29 mouse cellular contexts compared by ENCODE assay signal in the genomic region with DNA sequence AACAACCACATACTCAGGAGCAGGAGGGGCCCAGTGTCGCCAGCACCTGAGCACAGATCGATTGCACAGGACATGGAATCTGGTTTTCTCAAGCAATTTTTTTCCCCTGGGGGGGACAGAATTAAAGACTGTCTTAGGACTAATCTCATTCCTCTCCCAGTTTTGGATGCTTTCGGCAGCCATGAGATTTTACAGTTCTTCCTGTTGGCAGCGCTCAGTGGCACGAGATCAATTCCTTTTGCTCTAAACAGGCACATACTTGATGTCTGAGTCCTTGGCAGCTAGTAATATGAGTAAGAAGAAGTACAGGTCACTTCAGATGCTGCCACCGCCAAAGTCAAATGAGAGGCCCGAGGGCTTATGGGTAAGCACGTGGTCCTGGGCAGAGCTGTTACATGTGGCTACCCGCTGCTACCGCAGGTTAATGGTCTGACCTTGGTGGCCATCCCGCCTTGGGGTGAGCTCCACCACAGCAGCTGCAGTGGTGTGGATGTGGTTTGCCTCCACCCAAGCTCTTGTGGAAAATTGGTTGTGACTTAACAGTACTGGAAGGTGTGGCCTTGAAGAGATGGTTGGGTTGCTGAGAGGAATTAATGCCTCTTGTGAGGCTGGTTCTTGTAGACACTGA.
A peak's percentile ranks its signal among the peaks of the same experiment; 100 is the strongest.
DNase-seq lines count a peak whose midpoint lies in the region; TF ChIP-seq lines count a peak whose summit lies in the region.
"Had no signal": no experiment of that assay in that cellular context is flagged by ENCODE, and none has a peak within 500 bp of the region (broad histone marks: within the 10 kb centered on the region; RNA-seq: fewer than 3 reads in every experiment).

No protein-coding gene starts in this region.

- H3K79me2 ChIP-seq in myocyte (ENCODE audit: control insufficient read depth, insufficient read depth): no peaks in the 10 kb centered on the region

- H3K36me3 ChIP-seq in heart, embryonic 10.5 days: no peaks in the 10 kb centered on the region
- no peaks in the 10 kb centered on the region for H3K36me3 ChIP-seq in myocyte (ENCODE audit: control insufficient read depth, insufficient read depth)
- H3K36me3 ChIP-seq: embryonic facial prominence, embryonic 13.5 days; G1E; hindbrain, embryonic 12.5 days; intestine, embryonic 15.5 days; lung, embryonic 15.5 days; neural tube, embryonic 13.5 days had no signal

- no peak overlapping the region for H3ac ChIP-seq in myocyte (ENCODE audit: control insufficient read depth, insufficient read length)

- no peaks in the 10 kb centered on the region for H3K27me3 ChIP-seq in heart, embryonic 10.5 days (ENCODE audit: insufficient read depth, poor library complexity, severe bottlenecking)
- no peaks in the 10 kb centered on the region for H3K27me3 ChIP-seq in myocyte (ENCODE audit: control insufficient read depth, insufficient read depth, insufficient read length)
- H3K27me3 ChIP-seq: embryonic facial prominence, embryonic 13.5 days; hindbrain, embryonic 12.5 days; intestine, embryonic 15.5 days; lung, embryonic 15.5 days; Patski had no signal

- H3K27ac ChIP-seq in heart, embryonic 10.5 days: no peak overlapping the region
- H3K27ac ChIP-seq in brown adipose tissue, adult 24 weeks (replicated peaks; ENCODE audit: low read depth, low read length): peak overlapping the region; percentile 76
- H3K27ac ChIP-seq: embryonic facial prominence, embryonic 13.5 days; hindbrain, embryonic 12.5 days; hindbrain, postnatal 0 days; intestine, embryonic 15.5 days; kidney, postnatal 0 days; liver, embryonic 14.5 days; lung, embryonic 15.5 days; neural tube, embryonic 13.5 days had no signal

- WGBS in heart, embryonic 10.5 days: 89% methylated on average over 11 of the region's 11 CpGs

- intact Hi-C loops in left cerebral cortex, postnatal 4 days (cut with DNase I): no loop called here

- H3K4me2 ChIP-seq in myocyte (ENCODE audit: low read depth): no peak overlapping the region
- H3K4me2 ChIP-seq: embryonic facial prominence, embryonic 13.5 days; hindbrain, embryonic 12.5 days; intestine, embryonic 15.5 days; lung, embryonic 15.5 days; midbrain, embryonic 11.5 days; neural tube, embryonic 13.5 days had no signal

- peak; percentile 60 for DNase-seq in heart, embryonic 10.5 days (ENCODE audit: low spot score)
- DNase-seq in heart, adult 18-20 months: no peak
- DNase-seq in lung, postnatal 36 days: peak; percentile 47
- DNase-seq in lung, postnatal 14 days: no peak
- DNase-seq in spleen, postnatal 36 days (ENCODE audit: low spot score in 2 of 2): no peak
- no peak for DNase-seq in left cerebral cortex, postnatal 4 days
- DNase-seq: adrenal gland, postnatal 14 days; B cell, adult 2 months; cerebellum, adult 11-12 months; cerebellum, adult 9-11 months; embryo, embryonic 11 days; gastrocnemius, postnatal 25 days; heart, postnatal 14 days; kidney, adult 2 months; kidney, postnatal 4 days; right cerebral cortex, postnatal 4 days had no signal

- TF ChIP-seq POLR2A in myocyte (IDR thresholded peaks at IDR 0.05; ENCODE audit: insufficient read length, low read depth): no peak

- H3K4me1 ChIP-seq in heart, embryonic 10.5 days: no peaks in the 10 kb centered on the region
- H3K4me1 ChIP-seq in brown adipose tissue, adult 24 weeks (ENCODE audit: control insufficient read depth, insufficient read depth, insufficient read length, low read length): 0 out of 2 replicates have a peak, but pooled peaks cover 2% of the 10 kb centered on the region
- H3K4me1 ChIP-seq: hindbrain, embryonic 12.5 days; intestine, embryonic 15.5 days; lung, embryonic 15.5 days; neural tube, embryonic 13.5 days had no signal

- no peak overlapping the region for H3K4me3 ChIP-seq in heart, embryonic 10.5 days
- no peak overlapping the region for H3K4me3 ChIP-seq in brown adipose tissue, adult 24 weeks (ENCODE audit: insufficient read depth, low read depth, low read length)
- H3K4me3 ChIP-seq in myocyte: no peak overlapping the region
- H3K4me3 ChIP-seq: embryonic facial prominence, embryonic 13.5 days; hindbrain, embryonic 12.5 days; intestine, embryonic 15.5 days; lung, embryonic 15.5 days; neural tube, embryonic 13.5 days had no signal

- H3K9me3 ChIP-seq in heart, embryonic 10.5 days: no peaks in the 10 kb centered on the region; the same call in 1 of the 2 replicates
- H3K9me3 ChIP-seq: embryonic facial prominence, embryonic 13.5 days; G1E; hindbrain, embryonic 12.5 days; intestine, embryonic 15.5 days; lung, embryonic 15.5 days had no signal

TF ChIP-seq in myocyte, 11 proteins besides CTCF, POLR2A, EP300 and RAD21:
- TF ChIP-seq TCF3 (IDR thresholded peaks at IDR 0.05; ENCODE audit: insufficient read length, low read depth) (peak; percentile 51), MYOG (IDR thresholded peaks at IDR 0.05; ENCODE audit: control insufficient read depth in 1 of 3, insufficient read depth in 1 of 3, insufficient read length in 2 of 3, low read depth in 2 of 3) (peak in 2 of 3 experiments; percentile 53 to 81), E2F4 (IDR thresholded peaks at IDR 0.05; ENCODE audit: insufficient read depth) (no peak), REST (IDR thresholded peaks at IDR 0.05; ENCODE audit: insufficient read depth, insufficient read length) (no peak), MYOD1 (IDR thresholded peaks at IDR 0.05; ENCODE audit: control insufficient read depth in 1 of 3, insufficient read length in 2 of 3, low read depth in 2 of 3) (peak in 2 of 3 experiments; percentile 30 to 71), TCF12 (IDR thresholded peaks at IDR 0.05; ENCODE audit: insufficient read depth, poor library complexity, severe bottlenecking) (no peak), MAX (IDR thresholded peaks at IDR 0.05; ENCODE audit: low read depth) (no peak)

Comparison
In these comparisons a context has a peak if more than half of its experiments do, and no peak if none do; other contexts are left out.
1. DNase-seq: peak in heart, embryonic 10.5 days (single experiment) and lung, postnatal 36 days (single experiment); none in heart, adult 18-20 months (0 of 2), lung, postnatal 14 days (single experiment), spleen, postnatal 36 days (0 of 2) and left cerebral cortex, postnatal 4 days (single experiment).